Mouse (Mus musculus): ENCODE results near the gene BC107364. TPM values are rescaled to one million over a fixed set of nuclear protein-coding genes. Genes with fewer than 3 reads are reported as not detected.
"Not testable (repeated sequence)": the region's sequence is repeated elsewhere in the genome, so short reads cannot be mapped to it uniquely, and the experiment has no call there.

BC107364 gene
- polyA plus RNA-seq, 1 experiment from 2014 or later, result not detected

DNA sequence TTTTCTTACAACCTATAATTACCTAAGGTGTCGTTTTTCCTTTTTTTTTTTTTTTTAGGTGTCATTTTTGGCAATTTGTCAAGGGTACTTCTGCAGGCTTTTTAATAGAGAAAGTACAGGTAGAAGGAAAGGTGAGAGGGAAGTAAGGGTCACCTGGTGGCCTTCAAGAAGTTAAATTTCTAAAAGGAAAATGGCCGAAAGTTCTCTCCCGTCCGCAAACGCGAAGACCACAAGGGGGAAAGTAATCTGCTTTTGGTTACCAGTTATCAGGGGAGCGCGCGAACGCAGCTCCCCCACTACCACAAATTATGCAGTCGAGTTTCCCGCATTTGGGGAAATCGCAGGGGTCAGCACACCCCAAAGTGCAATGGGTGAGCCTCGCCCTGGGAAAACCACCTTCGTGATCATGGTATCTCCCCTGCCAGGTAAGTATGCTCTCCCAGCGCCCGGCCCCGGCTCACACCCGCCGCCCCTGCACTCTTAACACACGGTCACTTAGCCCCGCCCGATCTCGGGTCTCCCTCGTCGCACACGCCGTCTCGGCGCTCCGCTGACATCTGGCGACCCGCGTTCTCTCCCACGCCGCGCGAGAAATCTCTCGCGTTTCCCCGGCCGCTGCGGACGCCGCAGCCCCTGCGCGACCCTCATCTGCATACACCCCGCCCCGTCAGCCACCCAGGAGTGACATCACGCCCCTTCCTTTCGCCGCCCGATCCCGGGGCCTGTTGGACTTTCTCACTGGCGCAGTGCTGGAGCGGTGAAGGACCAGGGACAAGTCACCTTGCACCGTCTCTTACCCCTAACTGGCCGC lies 7.9 kb upstream of the BC107364 start:
- not testable (repeated sequence) for H3K4me3 ChIP-seq; DNase-seq (ENCODE audit: low spot score); H3K36me3 ChIP-seq; H3K4me1 ChIP-seq (replicated peaks); H3K9me3 ChIP-seq; H3K27ac ChIP-seq
- peaks cover 14% of the 10 kb centered on the region for H3K27me3 ChIP-seq (ENCODE audit: insufficient read depth, poor library complexity, severe bottlenecking)
- 0% methylated on average over 1 of the region's 58 CpGs for WGBS

DNA sequence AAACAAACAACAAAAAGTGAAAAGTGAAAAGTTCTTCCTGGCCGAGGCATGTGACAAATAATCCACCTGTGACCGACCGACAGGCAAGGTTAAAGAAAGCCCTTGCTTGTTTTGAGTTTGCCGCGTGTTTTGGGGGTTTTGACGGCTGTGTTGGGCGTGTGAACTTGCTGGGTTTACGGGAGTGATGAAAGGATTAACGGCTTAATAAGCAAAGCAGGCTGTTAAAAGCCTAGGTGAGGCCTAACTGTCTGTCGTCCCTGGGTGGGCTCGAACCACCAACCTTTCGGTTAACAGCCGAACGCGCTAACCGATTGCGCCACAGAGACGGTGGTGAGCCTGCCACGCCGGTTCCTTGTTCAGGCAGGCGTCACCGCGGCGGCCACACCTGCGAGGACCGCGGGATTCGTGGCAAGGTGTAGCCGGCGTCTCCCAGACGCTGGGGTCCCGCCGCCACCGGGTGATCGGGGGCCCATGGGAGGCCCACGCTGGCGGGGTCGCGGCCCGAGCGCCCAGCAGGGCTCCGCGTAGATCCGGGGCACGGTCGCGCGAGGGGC lies 6.9 kb upstream of the BC107364 start:
- not testable (repeated sequence) for H3K9me3 ChIP-seq; H3K4me1 ChIP-seq (replicated peaks); H3K4me3 ChIP-seq; H3K36me3 ChIP-seq; DNase-seq (ENCODE audit: low spot score); H3K27ac ChIP-seq
- H3K27me3 ChIP-seq (ENCODE audit: insufficient read depth, poor library complexity, severe bottlenecking), result peaks cover 15% of the 10 kb centered on the region
- WGBS, result no CpG with 5 or more reads among the region's 48 CpGs

DNA sequence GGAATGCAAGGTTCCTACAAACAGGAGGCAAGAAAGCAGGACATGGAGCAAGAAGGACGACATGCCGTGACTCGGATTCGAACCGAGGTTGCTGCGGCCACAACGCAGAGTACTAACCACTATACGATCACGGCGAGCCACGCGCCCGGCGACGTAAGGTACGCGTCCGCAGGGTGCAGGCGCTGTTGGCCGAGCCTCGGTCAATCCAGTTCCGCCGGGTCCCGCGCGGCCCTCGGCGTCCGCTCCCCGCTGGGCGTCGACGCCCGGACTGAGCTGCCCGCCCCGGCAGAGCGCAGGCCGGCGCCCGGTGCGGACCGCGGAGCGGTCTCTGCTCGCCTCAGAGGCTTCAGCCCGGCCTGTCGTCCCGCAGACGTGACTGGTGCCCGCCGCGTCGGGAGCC lies 5.9 kb upstream of the BC107364 start:
- not testable (repeated sequence) for H3K27ac ChIP-seq; H3K9me3 ChIP-seq; H3K36me3 ChIP-seq; H3K4me3 ChIP-seq; DNase-seq (ENCODE audit: low spot score); H3K4me1 ChIP-seq (replicated peaks)
- no CpG with 5 or more reads among the region's 53 CpGs for WGBS
- peaks cover 15% of the 10 kb centered on the region for H3K27me3 ChIP-seq (ENCODE audit: insufficient read depth, poor library complexity, severe bottlenecking)

DNA sequence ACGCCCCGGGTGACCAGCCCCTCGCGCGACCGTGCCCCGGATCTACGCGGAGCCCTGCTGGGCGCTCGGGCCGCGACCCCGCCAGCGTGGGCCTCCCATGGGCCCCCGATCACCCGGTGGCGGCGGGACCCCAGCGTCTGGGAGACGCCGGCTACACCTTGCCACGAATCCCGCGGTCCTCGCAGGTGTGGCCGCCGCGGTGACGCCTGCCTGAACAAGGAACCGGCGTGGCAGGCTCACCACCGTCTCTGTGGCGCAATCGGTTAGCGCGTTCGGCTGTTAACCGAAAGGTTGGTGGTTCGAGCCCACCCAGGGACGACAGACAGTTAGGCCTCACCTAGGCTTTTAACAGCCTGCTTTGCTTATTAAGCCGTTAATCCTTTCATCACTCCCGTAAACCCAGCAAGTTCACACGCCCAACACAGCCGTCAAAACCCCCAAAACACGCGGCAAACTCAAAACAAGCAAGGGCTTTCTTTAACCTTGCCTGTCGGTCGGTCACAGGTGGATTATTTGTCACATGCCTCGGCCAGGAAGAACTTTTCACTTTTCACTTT lies 847 bp downstream of the BC107364 start:
- not testable (repeated sequence) for H3K4me3 ChIP-seq
- WGBS, result no CpG with 5 or more reads among the region's 50 CpGs

DNA sequence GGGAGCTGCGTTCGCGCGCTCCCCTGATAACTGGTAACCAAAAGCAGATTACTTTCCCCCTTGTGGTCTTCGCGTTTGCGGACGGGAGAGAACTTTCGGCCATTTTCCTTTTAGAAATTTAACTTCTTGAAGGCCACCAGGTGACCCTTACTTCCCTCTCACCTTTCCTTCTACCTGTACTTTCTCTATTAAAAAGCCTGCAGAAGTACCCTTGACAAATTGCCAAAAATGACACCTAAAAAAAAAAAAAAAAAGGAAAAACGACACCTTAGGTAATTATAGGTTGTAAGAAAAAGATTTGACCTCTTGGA lies 1.6 kb downstream of the BC107364 start:
- WGBS, result 0% methylated on average over 1 of the region's 10 CpGs
- not testable (repeated sequence) for H3K9me3 ChIP-seq; H3K4me1 ChIP-seq (replicated peaks)

More for the DNA sequence above, 847 bp downstream of the BC107364 start:
- H3K36me3 ChIP-seq; DNase-seq (ENCODE audit: low spot score); H3K9me3 ChIP-seq; H3K27ac ChIP-seq; H3K4me1 ChIP-seq (replicated peaks): not testable (repeated sequence)
- H3K27me3 ChIP-seq (ENCODE audit: insufficient read depth, poor library complexity, severe bottlenecking), result peaks cover 20% of the 10 kb centered on the region

DNA sequence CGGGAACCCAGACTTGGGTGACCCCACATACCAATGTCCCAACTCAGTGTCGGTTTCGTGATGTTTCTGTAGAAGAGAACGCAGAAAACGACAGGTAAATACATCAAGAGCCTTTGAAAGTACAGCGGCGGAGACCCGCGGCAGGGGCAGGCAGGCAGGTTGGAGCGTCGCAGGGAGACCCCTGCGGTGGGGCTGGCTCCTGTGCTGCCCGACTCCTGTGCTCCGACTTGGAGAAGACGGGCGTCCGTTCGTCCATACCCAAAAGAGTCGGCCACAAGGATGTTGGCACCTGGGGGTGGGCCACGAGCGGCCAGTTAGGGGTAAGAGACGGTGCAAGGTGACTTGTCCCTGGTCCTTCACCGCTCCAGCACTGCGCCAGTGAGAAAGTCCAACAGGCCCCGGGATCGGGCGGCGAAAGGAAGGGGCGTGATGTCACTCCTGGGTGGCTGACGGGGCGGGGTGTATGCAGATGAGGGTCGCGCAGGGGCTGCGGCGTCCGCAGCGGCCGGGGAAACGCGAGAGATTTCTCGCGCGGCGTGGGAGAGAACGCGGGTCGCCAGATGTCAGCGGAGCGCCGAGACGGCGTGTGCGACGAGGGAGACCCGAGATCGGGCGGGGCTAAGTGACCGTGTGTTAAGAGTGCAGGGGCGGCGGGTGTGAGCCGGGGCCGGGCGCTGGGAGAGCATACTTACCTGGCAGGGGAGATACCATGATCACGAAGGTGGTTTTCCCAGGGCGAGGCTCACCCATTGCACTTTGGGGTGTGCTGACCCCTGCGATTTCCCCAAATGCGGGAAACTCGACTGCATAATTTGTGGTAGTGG lies 2.1 kb downstream of the BC107364 start:
- not testable (repeated sequence) for H3K9me3 ChIP-seq; DNase-seq (ENCODE audit: low spot score); H3K27ac ChIP-seq; H3K36me3 ChIP-seq; H3K4me1 ChIP-seq (replicated peaks); H3K4me3 ChIP-seq
- H3K27me3 ChIP-seq (ENCODE audit: insufficient read depth, poor library complexity, severe bottlenecking), result peaks cover 23% of the 10 kb centered on the region
- WGBS, result no CpG with 5 or more reads among the region's 68 CpGs

More for the DNA sequence above, 1.6 kb downstream of the BC107364 start:
- not testable (repeated sequence) for H3K4me3 ChIP-seq; DNase-seq (ENCODE audit: low spot score); H3K27ac ChIP-seq; H3K36me3 ChIP-seq
- peaks cover 23% of the 10 kb centered on the region for H3K27me3 ChIP-seq (ENCODE audit: insufficient read depth, poor library complexity, severe bottlenecking)

DNA sequence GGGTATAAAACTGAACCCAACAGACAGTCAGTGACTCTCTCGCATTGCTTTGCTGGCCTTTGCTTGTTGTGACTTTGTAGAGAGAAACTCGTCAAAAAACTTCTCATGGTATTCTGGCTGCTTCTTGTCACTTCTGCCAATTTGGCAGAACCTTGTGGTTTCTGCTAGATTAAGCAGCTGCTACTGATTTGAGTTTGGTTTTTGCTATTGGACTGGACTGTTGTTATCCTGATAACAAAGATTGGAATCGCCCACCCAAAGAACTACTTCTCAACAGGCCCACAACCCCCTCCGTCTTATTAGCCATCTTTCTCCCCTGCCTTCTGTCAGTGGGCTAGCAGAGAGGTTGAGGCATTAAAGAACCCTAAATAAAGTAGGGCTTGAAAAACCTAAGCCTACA lies 6.7 kb downstream of the BC107364 start:
- no peaks in the 10 kb centered on the region for H3K9me3 ChIP-seq
- peaks cover 63% of the 10 kb centered on the region for H3K27me3 ChIP-seq (ENCODE audit: insufficient read depth, poor library complexity, severe bottlenecking)
- peaks cover 8% of the 10 kb centered on the region; the same call in 1 of the 2 replicates for H3K4me1 ChIP-seq (replicated peaks)
- 91% methylated on average over 4 of the region's 4 CpGs for WGBS
- H3K4me3 ChIP-seq, result no peak overlapping the region
- no peak overlapping the region for H3K27ac ChIP-seq
- no peaks in the 10 kb centered on the region for H3K36me3 ChIP-seq
- no peak for DNase-seq (ENCODE audit: low spot score)

DNA sequence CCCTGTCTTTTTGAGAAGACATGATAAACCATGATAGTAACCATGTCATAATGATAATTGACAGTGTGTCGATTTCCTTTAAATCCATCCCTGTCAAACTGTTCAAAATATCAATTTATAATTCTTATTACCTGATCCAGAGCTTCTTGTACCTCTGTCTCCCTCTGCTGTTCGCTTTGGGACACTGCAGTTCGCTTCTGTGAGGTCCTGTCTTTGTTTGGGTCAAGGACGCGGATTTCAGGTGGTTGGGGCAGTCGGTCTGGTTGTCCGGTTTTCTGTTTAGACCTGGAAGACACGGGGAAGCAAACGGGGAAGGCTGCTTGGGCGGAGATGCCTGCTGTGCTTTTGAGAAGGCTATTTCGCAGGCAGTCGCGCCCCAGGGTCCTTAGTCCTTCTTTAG lies 11.5 kb downstream of the BC107364 start:
- Histone ChIP-seq H3K27ac (peak overlapping the region; percentile 81), H3K4me3 (peak overlapping the region; percentile 54), H3K4me1 (replicated peaks) (peaks cover 19% of the 10 kb centered on the region), H3K36me3 (no peaks in the 10 kb centered on the region), H3K27me3 (ENCODE audit: insufficient read depth, poor library complexity, severe bottlenecking) (peaks cover 100% of the 10 kb centered on the region), H3K9me3 (no peaks in the 10 kb centered on the region)
- DNase-seq (ENCODE audit: low spot score), result peak; percentile 81
- 0% methylated on average over 13 of the region's 13 CpGs for WGBS

DNA sequence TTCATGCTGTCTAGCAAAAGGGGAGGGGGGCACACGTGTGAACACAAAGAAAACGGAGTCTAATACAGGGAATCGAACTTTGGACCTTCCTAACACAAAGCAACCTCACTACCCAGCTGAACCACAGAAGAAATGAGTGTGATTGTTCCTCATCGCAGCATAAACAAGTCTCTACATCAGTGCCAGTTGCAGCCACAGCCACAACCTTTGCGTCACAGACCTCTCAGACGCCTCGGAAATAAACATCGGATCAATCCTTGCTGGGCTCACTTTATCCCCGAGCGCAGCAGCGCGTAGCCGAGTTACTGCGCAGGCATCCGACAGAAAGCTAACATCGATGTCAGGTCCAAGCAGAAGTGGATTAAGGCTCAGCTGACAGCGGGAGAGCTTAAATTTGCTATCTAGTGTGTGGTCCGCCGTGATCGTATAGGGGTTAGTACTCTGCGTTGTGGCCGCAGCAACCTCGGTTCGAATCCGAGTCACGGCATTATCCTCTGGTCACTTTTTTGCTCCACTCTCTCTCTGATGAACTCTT lies 16.5 kb downstream of the BC107364 start:
- WGBS, result under 1% methylated on average over 26 of the region's 26 CpGs
- peaks cover 97% of the 10 kb centered on the region for H3K27me3 ChIP-seq (ENCODE audit: insufficient read depth, poor library complexity, severe bottlenecking)

DNA sequence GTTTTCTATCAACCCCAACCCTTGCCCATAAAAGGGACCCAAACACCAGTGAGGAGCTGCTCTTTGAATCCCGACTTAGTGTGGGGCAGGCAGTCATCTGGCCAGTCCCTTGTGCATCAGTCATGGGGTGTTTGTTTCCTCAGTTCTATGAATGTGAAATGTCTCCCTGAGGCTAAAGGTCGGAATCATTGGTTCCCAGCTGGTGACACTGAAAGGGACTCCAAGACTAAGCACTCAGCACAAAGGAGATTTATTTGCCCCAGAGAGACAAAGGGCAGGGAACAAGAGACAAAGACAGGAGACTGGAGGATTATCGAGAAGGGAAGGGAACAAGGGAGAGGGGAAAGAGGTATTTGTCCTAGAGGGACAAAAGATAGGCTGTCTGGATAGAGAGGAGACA lies 19.9 kb downstream of the BC107364 start:
- WGBS, result 18% methylated on average over 3 of the region's 3 CpGs
- DNase-seq (ENCODE audit: low spot score), result peak; percentile 58
- H3K27ac ChIP-seq, result peak overlapping the region; percentile 16; the same call in 1 of the 2 replicates
- H3K36me3 ChIP-seq, result no peaks in the 10 kb centered on the region
- H3K4me3 ChIP-seq, result no peak overlapping the region
- no peaks in the 10 kb centered on the region for H3K9me3 ChIP-seq
- peaks cover 38% of the 10 kb centered on the region for H3K4me1 ChIP-seq (replicated peaks)
- peaks cover 87% of the 10 kb centered on the region for H3K27me3 ChIP-seq (ENCODE audit: insufficient read depth, poor library complexity, severe bottlenecking)

More for the DNA sequence above, 16.5 kb downstream of the BC107364 start:
- Histone ChIP-seq H3K9me3 (no peaks in the 10 kb centered on the region), H3K36me3 (no peaks in the 10 kb centered on the region), H3K4me1 (replicated peaks) (peaks cover 27% of the 10 kb centered on the region), H3K4me3 (peak overlapping the region; percentile 49), H3K27ac (peak overlapping the region; percentile 50; the same call in 1 of the 2 replicates)
- peak; percentile 65 for DNase-seq (ENCODE audit: low spot score)

DNA sequence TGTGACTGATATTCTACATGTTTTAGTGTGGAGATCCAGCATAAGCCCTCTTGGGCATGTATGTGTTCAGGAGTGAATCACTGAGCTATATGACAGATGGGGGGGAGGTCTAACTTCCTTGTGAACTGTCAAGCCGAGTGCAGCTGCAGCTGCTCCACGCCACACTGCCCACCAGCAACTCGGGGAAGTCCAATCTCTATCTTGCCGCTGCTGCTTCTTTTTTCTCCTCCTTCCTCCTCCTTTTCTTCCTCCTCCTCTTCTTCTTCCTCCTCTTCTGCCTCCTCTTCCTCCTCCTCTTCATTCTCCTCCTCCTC lies 22.3 kb downstream of the BC107364 start:
- H3K27me3 ChIP-seq (ENCODE audit: insufficient read depth, poor library complexity, severe bottlenecking), result peaks cover 78% of the 10 kb centered on the region
- no peak for DNase-seq (ENCODE audit: low spot score)
- H3K36me3 ChIP-seq, result no peaks in the 10 kb centered on the region
- 78% methylated on average over 4 of the region's 4 CpGs for WGBS
- no peaks in the 10 kb centered on the region for H3K9me3 ChIP-seq
- H3K4me3 ChIP-seq, result no peak overlapping the region
- peaks cover 38% of the 10 kb centered on the region for H3K4me1 ChIP-seq (replicated peaks)
- no peak overlapping the region for H3K27ac ChIP-seq

DNA sequence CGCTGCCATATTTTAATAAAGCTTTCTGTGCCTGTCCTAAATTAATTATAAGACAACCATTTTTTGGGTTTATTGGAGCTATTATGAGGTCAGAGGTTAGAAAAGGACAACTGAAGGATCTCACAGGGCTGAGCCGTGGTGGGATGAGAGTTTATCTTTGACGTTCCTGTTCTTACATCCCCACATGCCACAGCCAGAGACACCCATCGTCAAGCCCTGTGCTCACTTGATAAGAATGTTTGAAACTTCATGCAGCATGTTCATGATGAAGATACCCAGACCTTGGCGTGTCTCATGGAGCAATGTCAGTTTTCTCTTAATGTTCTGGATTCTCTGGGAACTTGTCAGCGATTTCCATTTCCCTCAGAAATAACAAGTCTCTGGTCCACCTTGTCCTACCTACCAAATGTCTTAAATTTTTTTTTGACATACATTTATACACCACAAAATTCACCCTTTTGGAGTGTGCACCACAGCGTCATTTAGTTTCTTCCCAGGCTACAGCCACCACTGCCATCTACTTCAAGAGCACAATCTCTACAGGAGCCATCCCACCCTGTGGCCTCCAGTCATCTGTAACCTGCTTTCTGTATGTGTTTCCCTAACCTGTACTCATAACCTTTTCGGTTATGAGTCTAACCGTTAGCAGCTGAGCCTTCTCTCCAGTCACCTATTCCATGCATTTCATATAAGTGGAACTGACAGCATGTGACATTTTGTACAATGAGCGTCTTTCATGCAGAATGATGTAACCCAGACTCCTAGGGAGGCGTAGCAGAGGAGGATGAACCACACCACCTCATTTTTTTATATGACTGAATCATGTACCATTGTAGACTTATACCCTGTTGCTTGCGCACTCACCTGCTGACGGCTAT lies 22.9 kb downstream of the BC107364 start:
- Histone ChIP-seq H3K27me3 (ENCODE audit: insufficient read depth, poor library complexity, severe bottlenecking) (peaks cover 72% of the 10 kb centered on the region), H3K36me3 (no peaks in the 10 kb centered on the region), H3K4me1 (replicated peaks) (peaks cover 44% of the 10 kb centered on the region), H3K4me3 (no peak overlapping the region), H3K9me3 (no peaks in the 10 kb centered on the region), H3K27ac (no peak overlapping the region)
- no peak for DNase-seq (ENCODE audit: low spot score)
- WGBS, result 87% methylated on average over 13 of the region's 13 CpGs

Data from hindbrain, embryonic 10.5 days (tissue).